Mouse (Mus musculus): ENCODE measurements around the gene Srarp. TPM values are rescaled to one million over a fixed set of nuclear protein-coding genes. Genes with fewer than 3 reads are reported as not detected.
A peak's percentile ranks its signal among the peaks of the same experiment; 100 is the strongest.

The Srarp gene
- total RNA-seq, 2 experiments from 2014 or later = not detected

GRCm38 (mm10) chr4:141426796-141427745 lies 8.8 kb downstream of the Srarp start:
- ATAC-seq (replicated peaks; ENCODE audit: poor library complexity) = no peak

- ATAC-seq (replicated peaks; ENCODE audit: poor library complexity) = peak; percentile 64
These were observed 10.1 kb downstream of the Srarp start for GRCm38 (mm10) chr4:141425484-141426479.

GRCm38 (mm10) chr4:141423691-141424431 lies 12.0 kb downstream of the Srarp start:
- ATAC-seq (replicated peaks; ENCODE audit: poor library complexity) = no peak

- ATAC-seq (replicated peaks; ENCODE audit: poor library complexity) = no peak
These were observed 12.6 kb downstream of the Srarp start for GRCm38 (mm10) chr4:141423288-141423687.

GRCm38 (mm10) chr4:141422841-141423240 lies 13.1 kb downstream of the Srarp start:
- no peak for ATAC-seq (replicated peaks; ENCODE audit: poor library complexity)

GRCm38 (mm10) chr4:141421423-141421822 lies 14.5 kb downstream of the Srarp start:
- no peak for ATAC-seq (replicated peaks; ENCODE audit: poor library complexity)

- no peak for ATAC-seq (replicated peaks; ENCODE audit: poor library complexity)
These were observed 15.0 kb downstream of the Srarp start for GRCm38 (mm10) chr4:141420886-141421285.

- no peak for ATAC-seq (replicated peaks; ENCODE audit: poor library complexity)
These were observed 15.6 kb downstream of the Srarp start, which contains the start of gene Hspb7 for GRCm38 (mm10) chr4:141420192-141420829. Hspb7 (plus strand) TSS chr4:141420779.

GRCm38 (mm10) chr4:141419398-141420191 lies 16.3 kb downstream of the Srarp start:
- peak; percentile 97 for ATAC-seq (replicated peaks; ENCODE audit: poor library complexity)

- ATAC-seq (replicated peaks; ENCODE audit: poor library complexity) = no peak
These were observed 20.0 kb downstream of the Srarp start, which contains the start of gene Clcnkb for GRCm38 (mm10) chr4:141415924-141416323. Clcnkb (minus strand) TSS chr4:141416014.

GRCm38 (mm10) chr4:141411430-141411992 lies 24.4 kb downstream of the Srarp start:
- peak; percentile 58; the same call in 1 of the 2 replicates for ATAC-seq (replicated peaks; ENCODE audit: poor library complexity)

- no peak for ATAC-seq (replicated peaks; ENCODE audit: poor library complexity)
These were observed 27.3 kb downstream of the Srarp start for GRCm38 (mm10) chr4:141408577-141408976.

GRCm38 (mm10) chr4:141406516-141407299 lies 29.2 kb downstream of the Srarp start:
- peak; percentile 72 for ATAC-seq (replicated peaks; ENCODE audit: poor library complexity)

GRCm38 (mm10) chr4:141405314-141405622 lies 30.6 kb downstream of the Srarp start:
- no peak for ATAC-seq (replicated peaks; ENCODE audit: poor library complexity)

GRCm38 (mm10) chr4:141404518-141405313 lies 31.2 kb downstream of the Srarp start:
- peak; percentile 94 for ATAC-seq (replicated peaks; ENCODE audit: poor library complexity)

- ATAC-seq (replicated peaks; ENCODE audit: poor library complexity) = no peak
These were observed 35.7 kb downstream of the Srarp start for GRCm38 (mm10) chr4:141400171-141400570.

GRCm38 (mm10) chr4:141398545-141398944 lies 37.4 kb downstream of the Srarp start, which contains the start of gene Clcnka:
Clcnka (minus strand) TSS chr4:141398724.
- ATAC-seq (replicated peaks; ENCODE audit: poor library complexity) = no peak

Measured in megakaryocyte progenitor cell, adult 5-6 weeks (primary cell).